Mouse (Mus musculus): ENCODE measurements around the gene Fam219b.

The Fam219b gene

GRCm38 (mm10) chr9:57524439-57524838 lies 12.9 kb upstream of the Fam219b start:
- no peak for DNase-seq (ENCODE audit: low read depth, low spot score)

GRCm38 (mm10) chr9:57525516-57525915 lies 11.8 kb upstream of the Fam219b start:
- DNase-seq (ENCODE audit: low read depth, low spot score) = peak; percentile 69

GRCm38 (mm10) chr9:57526435-57526834 lies 10.9 kb upstream of the Fam219b start:
- no peak for DNase-seq (ENCODE audit: low read depth, low spot score)

GRCm38 (mm10) chr9:57531946-57532345 lies 5.4 kb upstream of the Fam219b start:
- no peak for DNase-seq (ENCODE audit: low read depth, low spot score)

- no peak for DNase-seq (ENCODE audit: low read depth, low spot score)
Measured at GRCm38 (mm10) chr9:57536362-57536761, 966 bp upstream of the Fam219b start.

GRCm38 (mm10) chr9:57537728-57538181 lies 427 bp downstream of the Fam219b start:
- DNase-seq (ENCODE audit: low read depth, low spot score) = peak; percentile 58

- no peak for DNase-seq (ENCODE audit: low read depth, low spot score)
Measured at GRCm38 (mm10) chr9:57539550-57539949, 2.2 kb downstream of the Fam219b start.

DNA sequence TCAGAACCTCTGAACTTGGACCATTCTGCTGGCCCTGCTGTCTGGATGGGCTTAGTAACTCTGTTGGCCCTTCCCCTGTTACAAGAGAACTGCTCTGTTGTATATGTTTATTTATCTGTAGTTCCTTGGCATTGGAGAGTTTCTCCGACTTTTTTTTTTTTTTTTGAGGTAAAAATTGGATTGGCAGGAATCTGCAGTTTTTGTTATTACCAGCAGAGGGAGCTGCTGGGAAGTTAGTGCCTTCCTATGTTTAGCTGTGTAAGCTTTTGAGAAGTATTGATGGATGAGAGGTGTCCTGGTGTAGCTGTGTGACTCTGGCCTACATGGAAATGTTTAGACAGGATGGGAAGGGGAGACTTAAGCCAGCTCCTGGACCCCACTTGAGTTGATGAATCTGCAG lies 4.0 kb downstream of the Fam219b start:
- peak; percentile 72 for DNase-seq (ENCODE audit: low read depth, low spot score)

GRCm38 (mm10) chr9:57543951-57544350 lies 6.6 kb downstream of the Fam219b start:
- peak; percentile 57 for DNase-seq (ENCODE audit: low read depth, low spot score)

GRCm38 (mm10) chr9:57547287-57547686 lies 10.0 kb downstream of the Fam219b start:
- DNase-seq (ENCODE audit: low read depth, low spot score) = peak; percentile 55

DNA sequence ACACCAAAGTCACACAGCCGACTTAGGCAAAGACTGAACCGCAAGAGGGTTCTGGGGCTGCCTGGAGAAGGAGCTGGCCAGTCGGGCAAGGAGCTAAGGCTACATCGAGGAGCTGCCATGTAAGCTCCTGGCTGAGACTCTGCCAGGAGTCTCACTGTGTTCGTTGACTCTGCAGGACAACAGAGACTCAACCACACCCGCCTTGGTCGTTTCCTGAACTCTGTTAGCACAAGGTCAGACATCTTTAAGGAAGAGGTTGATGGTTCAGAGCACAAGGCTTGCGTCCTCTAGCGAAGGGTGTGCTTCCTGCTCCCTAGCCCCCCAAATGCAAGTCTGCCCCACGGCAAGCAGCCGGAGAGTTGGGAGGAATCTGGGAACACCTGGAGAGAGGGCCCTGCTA lies 10.5 kb downstream of the Fam219b start:
- no peak for DNase-seq (ENCODE audit: low read depth, low spot score)

DNA sequence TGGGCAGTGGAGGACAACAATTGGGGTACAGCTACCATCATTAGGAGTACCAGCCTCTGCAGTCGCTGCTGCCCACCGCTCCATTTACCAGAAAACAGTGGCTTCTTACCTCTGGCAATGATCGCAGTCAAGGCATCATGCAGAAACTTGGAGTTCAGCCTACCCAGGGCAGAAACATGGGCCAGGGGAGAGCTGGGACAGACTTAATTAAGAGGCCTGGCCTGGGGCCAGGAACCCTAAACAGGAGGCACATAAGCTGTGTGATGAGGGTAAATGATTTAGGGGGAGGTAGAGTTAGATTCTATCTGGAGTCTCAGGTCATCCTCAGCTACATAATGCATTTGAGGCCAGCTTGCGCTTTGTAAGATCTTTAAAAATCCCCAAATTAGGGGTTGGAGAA lies 11.9 kb downstream of the Fam219b start:
- DNase-seq (ENCODE audit: low read depth, low spot score) = no peak

DNA sequence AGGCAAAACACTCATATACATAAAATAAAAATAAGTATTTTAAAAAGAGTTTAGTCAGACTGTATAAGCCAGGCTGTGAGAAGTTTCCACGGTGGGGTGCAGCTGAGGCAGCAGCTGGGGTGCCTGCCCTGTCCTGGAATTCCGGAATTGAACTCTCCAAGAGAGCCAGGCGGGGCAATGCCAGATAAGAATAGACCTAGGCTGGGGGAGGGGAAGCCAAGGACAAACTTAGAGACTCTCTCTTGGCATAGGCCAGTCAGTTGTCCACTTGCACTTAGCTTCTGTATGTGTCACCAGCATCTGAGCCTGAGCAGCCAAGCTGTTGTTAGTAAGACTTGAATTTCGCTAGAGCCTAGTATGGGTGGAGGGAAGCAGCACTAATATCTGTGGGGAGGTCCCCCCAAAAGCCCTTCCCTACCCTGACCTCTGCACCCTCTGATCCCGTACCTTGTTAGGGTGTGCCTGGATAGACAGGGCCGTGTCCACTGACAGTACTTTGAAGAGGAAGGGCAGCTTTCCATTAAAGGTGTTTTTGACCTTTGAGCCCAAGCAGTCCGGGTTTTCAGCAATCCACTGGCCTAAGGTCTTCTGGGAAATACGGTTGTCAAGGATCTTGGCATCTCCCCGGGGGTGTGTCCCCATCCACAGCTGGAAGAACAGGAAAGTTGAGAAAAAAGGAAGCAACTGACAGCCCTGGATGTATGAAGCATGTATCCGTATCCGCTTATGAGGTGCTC lies 13.0 kb downstream of the Fam219b start:
- DNase-seq (ENCODE audit: low read depth, low spot score) = no peak

DNA sequence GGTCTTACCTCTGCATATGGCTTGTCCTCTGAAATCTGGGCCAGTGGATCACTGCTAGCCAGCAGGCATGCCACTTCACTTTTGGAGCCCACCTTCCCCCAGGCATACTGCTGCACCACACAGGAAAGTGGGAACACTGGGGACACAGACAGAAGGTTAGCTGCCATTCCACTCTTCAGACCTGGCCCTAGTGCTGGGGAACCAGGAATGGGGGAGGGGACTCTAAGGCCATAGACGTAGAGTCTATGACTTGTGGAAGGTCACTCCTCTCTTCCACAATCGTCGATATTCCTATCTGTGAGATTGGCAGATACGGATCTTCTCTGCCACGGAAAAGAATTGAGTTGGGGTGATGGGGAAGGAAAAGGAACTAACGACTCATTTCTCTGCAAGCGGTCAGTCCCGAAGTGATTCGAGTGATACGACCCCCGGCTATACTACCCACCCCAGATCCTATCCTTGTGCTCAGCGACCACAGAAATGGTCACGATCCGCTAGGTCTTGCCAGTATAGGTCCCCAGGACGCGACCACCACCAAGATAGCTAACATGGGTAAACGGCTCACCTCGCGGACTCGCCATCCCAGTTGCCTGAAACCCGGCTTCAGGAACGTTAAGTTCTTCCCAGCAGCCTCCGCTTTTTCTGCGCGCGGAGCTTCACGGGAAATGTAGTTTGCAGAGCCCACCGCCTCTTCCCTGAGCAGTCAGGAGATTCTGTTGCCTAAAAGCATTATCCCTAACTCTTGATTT lies 15.0 kb downstream of the Fam219b start, which contains the start of gene Mpi:
Gene Mpi, minus strand, starts transcription at position 625 of the 749 bp plus-strand sequence.
- DNase-seq (ENCODE audit: low read depth, low spot score) = peak; percentile 91

DNA sequence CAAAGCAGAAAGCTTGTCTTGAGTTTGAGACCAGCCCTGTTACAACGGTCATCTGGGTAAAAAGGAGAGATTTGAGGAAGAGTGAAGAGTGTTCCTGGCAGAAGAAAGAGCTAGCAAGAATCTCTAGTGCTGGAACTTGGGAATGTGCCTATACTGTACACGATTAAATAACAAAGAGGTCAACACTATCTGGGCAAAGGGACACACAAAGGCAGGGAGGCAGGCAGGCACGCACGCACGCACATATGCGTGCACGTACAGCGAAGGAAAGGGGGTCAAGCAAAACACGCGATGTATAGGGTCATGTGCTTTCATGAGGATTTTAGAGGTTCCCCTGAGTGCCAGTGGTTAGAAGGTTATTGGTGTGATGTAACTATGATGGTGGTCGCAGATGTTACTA lies 15.8 kb downstream of the Fam219b start:
- no peak for DNase-seq (ENCODE audit: low read depth, low spot score)

DNA sequence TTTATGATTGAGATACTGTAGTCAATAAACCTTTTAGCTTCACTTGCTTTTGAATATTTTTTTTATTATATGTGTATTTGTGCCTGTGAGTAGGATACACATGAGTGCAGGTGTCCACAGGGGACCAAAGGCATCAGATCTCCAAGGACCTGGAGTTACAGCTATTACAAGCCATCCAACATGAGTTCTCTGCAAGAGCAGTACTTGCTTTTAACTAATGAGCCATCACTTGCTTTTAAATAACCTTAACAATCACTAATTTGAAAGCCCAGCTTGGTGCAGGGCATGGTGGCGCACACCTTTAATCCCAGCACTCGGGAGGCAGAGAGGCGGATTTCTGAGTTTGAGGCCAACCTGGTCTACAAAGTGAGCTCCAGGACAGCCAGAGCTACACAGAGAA lies 17.4 kb downstream of the Fam219b start:
- no peak for DNase-seq (ENCODE audit: low read depth, low spot score)

DNA sequence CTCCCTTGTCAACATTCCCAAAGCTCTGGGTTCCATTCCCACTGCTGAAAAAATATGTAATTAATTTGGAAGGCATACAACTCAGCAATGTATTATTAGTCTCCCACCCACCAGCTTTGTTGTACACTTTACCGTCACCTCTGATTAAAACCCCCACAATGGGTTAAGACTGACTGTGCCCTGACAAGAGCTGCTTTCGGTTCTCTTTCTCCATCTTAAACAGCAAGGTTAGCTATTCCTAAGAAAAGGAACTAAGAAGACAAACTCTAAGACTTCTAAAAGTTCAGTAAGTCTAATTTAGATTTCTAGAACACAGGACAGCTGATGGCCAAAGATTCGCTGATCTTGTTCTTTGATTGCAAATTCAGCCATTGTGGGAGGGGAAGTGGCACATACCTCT lies 19.9 kb downstream of the Fam219b start:
- no peak for DNase-seq (ENCODE audit: low read depth, low spot score)

- no peak for DNase-seq (ENCODE audit: low read depth, low spot score)
Measured at GRCm38 (mm10) chr9:57558625-57559024, 21.3 kb downstream of the Fam219b start.

- DNase-seq (ENCODE audit: low read depth, low spot score) = no peak
Measured at GRCm38 (mm10) chr9:57559568-57559967, 22.2 kb downstream of the Fam219b start.

DNA sequence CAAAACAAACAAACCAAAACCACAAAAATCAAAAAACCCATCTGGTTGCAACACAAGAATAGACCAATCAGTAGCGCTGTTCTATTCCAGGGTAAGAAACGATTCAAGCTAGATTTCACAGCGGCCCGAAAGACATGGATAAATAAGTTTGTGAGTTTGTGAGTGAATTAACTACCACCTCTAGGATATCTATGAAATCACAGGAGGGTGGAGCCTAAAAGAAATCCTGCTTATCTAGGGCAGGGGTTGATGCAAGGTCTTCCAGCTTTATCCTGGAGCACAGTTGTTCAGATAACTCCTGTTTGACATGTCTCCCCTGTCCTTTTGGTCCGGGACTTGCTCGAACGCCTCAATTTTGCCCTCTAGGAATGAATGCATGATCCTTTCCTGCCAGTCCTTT lies 22.9 kb downstream of the Fam219b start:
- peak; percentile 52 for DNase-seq (ENCODE audit: low read depth, low spot score)

GRCm38 (mm10) chr9:57560861-57561710 lies 23.8 kb downstream of the Fam219b start, which contains the start of gene Scamp2:
Gene Scamp2, plus strand, starts transcription at chr9:57560943.
- DNase-seq (ENCODE audit: low read depth, low spot score) = peak; percentile 97

- DNase-seq (ENCODE audit: low read depth, low spot score) = no peak
Measured at GRCm38 (mm10) chr9:57561711-57562099, 24.4 kb downstream of the Fam219b start.
